Mouse (Mus musculus) layer of hippocampus, adult 9-10 months (tissue): ENCODE measurements at regions not wholly inside any gene's neighbourhood (a gene's known extent, or its start where the extent isn't known, plus 50 kb on each side); places are given as distances from the start of the nearest gene placed in this dataset.

Source experiments
- DNase-seq: peaks from one replicate; pipeline ENCODE4 v3.0.0; 2022; ENCODE audit warnings: low spot score

DNA sequence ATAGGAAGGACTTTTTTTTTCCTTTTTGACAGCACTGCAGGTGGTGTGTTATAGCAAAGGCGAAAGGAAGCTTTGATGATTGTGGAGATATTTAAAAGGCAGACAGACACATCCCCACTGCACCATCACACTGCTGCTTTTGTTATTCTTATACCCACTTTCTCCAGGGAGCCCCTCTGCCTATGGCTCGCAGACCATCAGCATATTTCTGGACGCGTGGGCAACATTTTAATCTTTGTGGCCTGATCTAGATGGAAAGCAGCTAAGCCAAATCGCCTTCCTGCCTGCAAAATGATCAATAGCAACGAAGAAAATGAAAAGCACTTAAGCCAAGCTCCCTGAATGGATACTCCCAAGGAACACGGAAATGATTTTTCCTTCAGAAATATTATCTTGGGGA is 1054.0 kb downstream of the Synb start:
- no peak for DNase-seq

GRCm38 (mm10) chr14:68224152-68224551 is 1069.9 kb downstream of the Synb start:
- DNase-seq, result no peak

DNA sequence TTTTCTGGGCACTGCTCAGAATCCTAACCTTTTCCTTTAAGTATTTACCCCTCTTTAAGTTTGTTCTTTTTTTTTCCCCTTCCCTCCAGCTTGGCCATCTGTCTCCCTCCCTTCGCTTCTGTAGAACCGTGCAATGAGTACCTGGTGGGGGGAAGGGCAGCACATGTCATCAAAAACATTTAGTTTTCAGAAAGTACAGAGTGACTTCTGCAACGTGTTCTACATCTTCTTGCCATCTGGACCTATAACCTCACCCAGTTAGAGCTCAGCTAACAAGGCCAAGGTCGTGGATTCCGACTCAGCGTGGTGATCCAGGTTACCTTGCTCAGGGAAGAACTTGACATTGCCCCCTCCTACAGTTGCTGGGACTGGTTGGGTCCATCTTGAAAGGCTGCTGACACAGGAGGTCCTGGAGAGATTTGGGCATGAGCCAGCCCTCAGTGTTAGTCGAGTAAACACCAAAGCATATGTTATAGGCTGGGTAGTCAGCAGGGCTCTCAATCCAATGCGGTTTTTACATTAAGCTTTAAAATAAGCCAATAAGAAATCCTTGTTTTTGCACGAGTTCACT is 1075.0 kb downstream of the Synb start:
- DNase-seq, result no peak

DNA sequence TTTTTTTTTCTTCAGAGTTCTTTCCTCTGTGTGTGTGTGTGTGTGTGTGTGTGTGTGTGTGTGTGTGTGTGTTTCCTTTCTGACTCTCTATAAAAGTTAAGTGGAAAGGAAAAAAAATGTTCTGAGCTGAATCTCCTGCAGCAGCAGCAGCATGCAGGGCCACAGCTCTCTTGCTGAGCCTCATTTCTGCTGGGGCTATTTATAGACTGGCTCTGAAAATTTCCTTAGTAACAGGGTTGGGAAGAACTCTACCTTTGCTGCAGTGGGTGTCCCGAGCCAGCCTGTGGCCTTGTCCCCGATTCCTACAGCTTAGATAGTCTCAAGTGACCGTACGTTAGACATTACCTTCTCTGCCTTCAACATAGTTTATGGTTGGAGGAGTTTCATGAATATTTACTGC is 1075.6 kb downstream of the Synb start:
- no peak for DNase-seq

GRCm38 (mm10) chr14:68217986-68218385 is 1076.1 kb downstream of the Synb start:
- DNase-seq, result no peak

DNA sequence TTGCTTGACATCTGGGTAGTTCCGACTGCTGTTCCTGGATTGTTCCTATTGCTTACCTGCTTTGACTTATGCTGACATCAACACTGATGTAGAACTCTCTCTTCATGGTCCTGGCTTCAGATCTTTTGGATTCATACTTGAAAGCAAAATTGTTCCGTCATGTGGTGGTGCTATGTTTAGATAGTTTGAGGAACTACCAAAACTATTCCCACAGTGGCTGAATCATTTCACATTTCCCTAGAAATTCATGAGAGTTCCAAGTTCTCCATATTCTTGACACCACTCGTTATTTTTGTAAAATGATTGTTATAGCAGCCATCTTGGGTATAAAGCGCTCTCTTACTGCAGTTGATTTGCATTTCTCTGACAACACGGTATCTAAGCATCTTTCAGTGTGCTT is 1080.2 kb downstream of the Synb start:
- no peak for DNase-seq

DNA sequence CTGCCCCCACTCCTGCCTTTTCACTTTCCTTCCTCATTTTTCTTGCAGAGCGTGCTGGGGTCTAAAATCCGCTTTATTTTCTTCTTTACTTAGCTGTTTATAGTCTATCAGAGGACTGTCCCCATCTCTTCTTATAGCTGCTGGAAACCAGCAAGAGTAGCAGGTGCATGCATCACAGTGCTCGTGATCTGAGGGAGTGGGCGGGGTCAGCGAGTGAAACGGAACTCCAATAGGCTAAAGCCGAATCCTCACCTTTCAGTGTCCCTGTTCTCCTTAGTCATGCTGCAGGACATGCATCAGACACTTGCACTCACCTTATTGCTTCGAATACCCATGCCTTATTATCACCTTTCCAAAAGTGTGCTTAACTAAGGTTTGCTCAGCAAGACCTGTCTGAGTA is 1095.3 kb downstream of the Synb start:
- no peak for DNase-seq

DNA sequence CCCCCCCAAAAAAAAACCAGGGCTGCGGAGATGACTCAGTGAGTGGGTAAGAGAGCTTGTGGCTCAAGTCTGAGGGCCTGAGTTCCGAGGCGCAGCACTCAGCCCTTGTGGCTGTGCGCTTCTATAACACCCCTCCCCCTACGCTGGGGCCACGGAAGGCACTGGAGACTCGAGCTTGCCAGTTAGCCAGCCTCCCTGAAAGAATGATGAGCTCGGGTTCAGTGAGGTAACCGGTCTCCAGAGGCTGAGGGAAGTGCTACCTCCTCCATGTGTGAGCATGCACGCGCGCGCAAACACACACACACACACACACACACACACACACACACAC is 1096.7 kb downstream of the Synb start:
- no peak for DNase-seq

DNA sequence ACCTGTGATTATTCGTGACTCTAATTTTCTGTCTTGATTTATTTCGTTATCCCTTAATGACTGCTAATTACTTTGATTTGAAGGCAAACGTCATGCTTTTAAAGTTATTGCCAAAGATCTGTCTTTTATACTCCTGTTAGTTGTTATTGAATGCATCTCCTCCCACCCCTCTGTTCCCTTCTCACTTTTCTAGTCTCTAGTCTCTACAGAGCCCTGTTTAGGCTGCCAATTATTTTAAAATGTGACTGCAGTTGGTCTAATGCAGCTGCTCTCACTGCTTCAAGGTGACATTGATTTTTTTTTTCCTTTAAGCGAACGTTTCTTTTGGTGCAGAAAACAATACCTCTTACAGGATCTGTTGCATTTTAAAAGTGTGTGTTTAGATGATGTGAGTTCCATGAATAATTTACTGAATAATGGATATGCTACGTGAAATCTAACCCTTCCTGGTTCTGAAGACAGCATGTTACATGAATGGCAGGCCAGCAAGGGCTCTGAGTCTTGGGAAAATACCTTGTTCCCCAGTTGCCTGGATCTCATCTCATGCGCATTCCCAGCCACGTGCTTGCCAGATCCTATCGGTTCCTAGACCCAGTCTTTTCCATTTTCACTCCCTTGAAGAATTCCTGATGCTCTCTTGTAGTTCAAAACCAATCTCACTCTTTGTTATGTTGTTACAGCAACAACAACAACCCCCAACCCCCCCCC is 1097.2 kb downstream of the Synb start:
- DNase-seq, result no peak

DNA sequence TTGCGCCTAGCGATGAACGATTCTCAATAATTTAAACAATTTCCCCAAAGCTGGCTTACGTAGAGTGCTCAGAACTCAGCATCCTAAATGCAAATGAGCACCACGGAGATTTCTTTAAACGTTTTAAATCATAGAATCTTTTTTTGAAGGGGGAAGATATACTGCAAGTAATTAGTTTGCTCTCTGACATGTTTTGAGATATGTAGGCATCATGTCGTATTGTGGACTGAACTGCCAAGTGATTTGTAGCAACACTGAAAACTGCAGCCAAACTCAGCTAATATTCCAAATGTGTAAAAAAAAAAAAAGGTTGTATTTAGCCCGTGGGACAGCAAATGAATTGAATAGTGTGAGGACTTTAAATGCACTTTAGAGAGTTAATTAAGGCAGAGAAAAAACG is 1097.9 kb downstream of the Synb start:
- no peak for DNase-seq

GRCm38 (mm10) chr14:68189876-68190275 is 1104.2 kb downstream of the Synb start:
- DNase-seq, result no peak

GRCm38 (mm10) chr14:68188325-68188724 is 1105.8 kb downstream of the Synb start:
- no peak for DNase-seq

GRCm38 (mm10) chr14:68182606-68183005 is 1111.5 kb downstream of the Synb start:
- DNase-seq, result no peak

DNA sequence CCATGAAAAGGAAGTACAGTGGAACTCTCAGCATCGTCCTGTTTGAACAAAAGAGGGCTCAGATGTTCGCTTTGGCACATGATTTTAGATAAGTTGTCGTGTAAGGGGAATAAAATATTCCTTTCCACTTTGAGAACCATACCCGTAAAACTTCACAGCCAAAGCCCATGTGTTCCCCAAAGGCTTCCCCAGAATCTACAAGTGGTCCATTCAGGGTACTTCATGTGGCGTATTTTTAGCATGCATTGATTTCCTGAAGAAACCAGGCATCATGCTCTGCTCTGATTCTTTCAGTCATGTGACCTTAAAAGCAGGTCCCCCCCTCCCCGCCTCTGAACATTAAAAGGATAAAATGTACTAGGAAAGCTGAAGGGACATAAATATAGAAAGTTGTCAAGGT is 1112.9 kb downstream of the Synb start:
- no peak for DNase-seq
